Mouse (Mus musculus) c-Kit-negative CD71-positive TER-119-positive erythroid progenitor cells, embryonic 14.5 days (primary cell): ENCODE data around the gene Plac9a.
"Not testable (repeated sequence)": the region's sequence is repeated elsewhere in the genome, so short reads cannot be mapped to it uniquely, and the experiment has no call there.

Source experiments
- DNase-seq: peaks from one replicate; pipeline ENCODE4 v3.0.0-alpha.2; 2013; ENCODE audit warnings: low read depth, low spot score

Plac9a gene

GRCm38 (mm10) chr14:25865251-25865650 is 37.6 kb downstream of the Plac9a start:
- DNase-seq, result no peak

- no peak for DNase-seq
Observed at GRCm38 (mm10) chr14:25863721-25864120, 39.2 kb downstream of the Plac9a start.

GRCm38 (mm10) chr14:25861771-25862530 is 40.9 kb downstream of the Plac9a start:
- no peak for DNase-seq

- no peak for DNase-seq
Observed at GRCm38 (mm10) chr14:25857940-25858339, 45.0 kb downstream of the Plac9a start.

GRCm38 (mm10) chr14:25857168-25857621 is 45.7 kb downstream of the Plac9a start:
- DNase-seq, result no peak

GRCm38 (mm10) chr14:25855241-25855885 is 47.5 kb downstream of the Plac9a start:
- no peak for DNase-seq

- no peak for DNase-seq
Observed at GRCm38 (mm10) chr14:25853717-25854452, 49.0 kb downstream of the Plac9a start.

GRCm38 (mm10) chr14:25853295-25853694 is 49.6 kb downstream of the Plac9a start:
- no peak for DNase-seq

- no peak for DNase-seq
Observed at GRCm38 (mm10) chr14:25852121-25852561, 50.8 kb downstream of the Plac9a start.

- no peak for DNase-seq
Observed at GRCm38 (mm10) chr14:25851189-25851588, 51.7 kb downstream of the Plac9a start.

- no peak for DNase-seq
Observed at GRCm38 (mm10) chr14:25850433-25850832, 52.5 kb downstream of the Plac9a start.

- DNase-seq, result not testable (repeated sequence)
Observed at GRCm38 (mm10) chr14:25848708-25849107, 54.2 kb downstream of the Plac9a start.

- no peak for DNase-seq
Observed at GRCm38 (mm10) chr14:25848237-25848636, 54.7 kb downstream of the Plac9a start.

GRCm38 (mm10) chr14:25847660-25848059 is 55.2 kb downstream of the Plac9a start:
- DNase-seq, result no peak

- no peak for DNase-seq
Observed at GRCm38 (mm10) chr14:25846516-25846915, 56.4 kb downstream of the Plac9a start.

GRCm38 (mm10) chr14:25845832-25846383 is 57.0 kb downstream of the Plac9a start:
- no peak for DNase-seq

- no peak for DNase-seq
Observed at GRCm38 (mm10) chr14:25844372-25844771, 58.5 kb downstream of the Plac9a start.

- no peak for DNase-seq
Observed at GRCm38 (mm10) chr14:25842688-25843003, 60.3 kb downstream of the Plac9a start.

- peak; percentile 46 for DNase-seq
Observed at GRCm38 (mm10) chr14:25841991-25842687, 60.8 kb downstream of the Plac9a start, which contains the start of gene Anxa11. Anxa11 (plus strand) TSS chr14:25842156.

- no peak for DNase-seq
Observed at GRCm38 (mm10) chr14:25841579-25841978, 61.3 kb downstream of the Plac9a start.

- DNase-seq, result no peak
Observed at GRCm38 (mm10) chr14:25840961-25841360, 61.9 kb downstream of the Plac9a start.
